Mouse (Mus musculus) WW6 (cell line): ENCODE measurements around the gene Ppp1r14b.

ENCODE experiments used
- DNase-seq: peaks from one replicate; pipeline ENCODE4 v3.0.0-alpha.2; 2013; ENCODE audit warnings: low read depth, low spot score

The Ppp1r14b gene

DNA sequence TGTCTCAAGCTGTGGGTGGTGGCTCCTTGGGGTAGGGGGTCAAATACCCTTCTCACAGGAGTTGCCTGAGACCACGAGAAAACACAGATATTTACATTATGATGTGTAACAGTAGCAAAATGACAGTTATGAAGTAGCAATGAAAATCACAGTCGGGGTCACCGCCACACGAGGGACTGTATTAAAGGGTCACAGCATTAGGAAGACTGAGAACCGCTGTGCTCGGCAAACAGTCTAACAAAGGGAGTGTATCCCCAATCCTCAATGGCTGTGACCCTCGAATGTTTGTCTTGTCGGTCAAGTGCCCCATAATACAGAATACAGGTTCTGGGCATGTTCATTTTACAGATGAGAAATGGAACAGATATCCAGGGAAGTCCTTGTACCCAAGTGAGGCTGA lies 19.2 kb downstream of the Ppp1r14b start:
- DNase-seq = no peak

DNA sequence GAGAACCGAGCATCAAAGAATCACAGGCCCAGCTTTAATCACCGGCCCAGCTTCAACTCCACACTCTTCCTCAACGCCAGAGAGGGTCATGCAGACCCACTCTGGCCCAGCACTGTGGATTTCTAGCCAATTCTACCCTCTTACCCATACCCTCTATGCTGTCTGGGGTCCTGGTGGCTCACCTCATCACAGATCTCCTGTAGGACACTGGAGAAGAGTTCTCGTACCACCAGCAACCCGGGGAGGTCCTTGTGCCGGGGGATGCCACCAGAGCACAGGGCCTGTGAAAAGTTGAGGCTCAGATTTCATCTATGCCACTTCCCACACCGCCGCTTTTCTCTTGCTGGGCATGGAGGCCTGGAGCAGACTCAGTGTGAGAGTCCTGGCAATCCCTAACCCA lies 19.7 kb downstream of the Ppp1r14b start:
- DNase-seq = no peak

DNA sequence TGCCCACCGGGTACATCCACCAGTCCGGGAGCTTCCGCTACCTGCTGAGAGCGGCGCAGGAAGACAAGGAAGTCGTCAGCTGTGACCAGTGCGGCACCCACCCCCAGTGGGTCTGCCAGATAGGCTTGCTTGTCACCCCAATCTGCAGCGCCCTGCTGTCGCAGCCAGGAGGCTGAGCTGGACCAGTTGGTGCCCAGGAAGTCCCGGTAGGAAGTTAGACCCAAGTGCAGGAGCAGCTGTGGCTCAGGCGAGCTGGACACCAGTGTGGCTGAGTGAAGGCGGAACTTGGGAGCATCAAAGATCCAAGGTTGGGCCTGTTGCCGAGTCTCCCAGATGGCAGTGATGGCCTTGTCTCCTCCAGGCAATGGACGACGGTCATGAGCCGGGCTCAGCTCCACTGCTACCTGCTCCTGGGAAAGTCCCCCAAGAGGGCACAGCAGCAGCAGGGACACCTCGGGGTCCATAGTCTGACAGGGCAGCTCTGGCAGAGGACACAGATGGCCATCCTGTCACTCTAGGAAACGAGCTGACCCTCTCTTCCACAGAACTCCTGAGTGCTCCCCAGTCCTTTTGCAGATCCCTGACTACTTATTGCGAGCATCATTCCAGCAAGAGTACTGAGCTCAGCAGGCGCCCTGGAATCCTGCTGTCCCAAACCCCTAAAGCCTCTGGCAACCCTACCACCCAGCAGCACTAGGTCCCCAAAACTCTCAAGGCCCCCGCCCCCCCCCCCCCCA lies 20.7 kb downstream of the Ppp1r14b start:
- DNase-seq = no peak

DNA sequence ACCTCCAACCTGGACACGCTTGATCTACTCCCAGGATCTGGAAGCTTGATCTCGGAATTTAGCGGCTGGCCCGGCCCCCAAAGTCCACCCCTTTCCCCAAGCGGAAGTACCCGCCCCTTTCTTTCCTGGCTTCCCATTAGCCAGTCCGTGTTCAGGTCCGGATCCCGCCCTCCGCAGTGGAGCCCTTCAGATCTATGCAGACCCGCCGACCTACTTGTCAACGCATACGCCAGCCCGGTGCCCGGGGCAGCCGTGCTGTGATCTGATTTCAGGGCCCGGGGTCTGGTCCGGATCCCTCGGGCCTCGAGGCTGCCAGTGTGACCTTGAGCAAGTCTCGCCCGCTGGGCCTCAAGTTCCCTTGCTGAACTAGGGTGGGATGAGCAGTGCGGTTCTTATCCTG lies 21.2 kb downstream of the Ppp1r14b start, which contains the start of the genes Nudt22 and Trpt1:
Nudt22 (minus strand) TSS at position 112 of the 400 bp plus-strand sequence.
Trpt1 (plus strand) TSS at position 126 of the 400 bp plus-strand sequence.
- DNase-seq = peak; percentile 76

DNA sequence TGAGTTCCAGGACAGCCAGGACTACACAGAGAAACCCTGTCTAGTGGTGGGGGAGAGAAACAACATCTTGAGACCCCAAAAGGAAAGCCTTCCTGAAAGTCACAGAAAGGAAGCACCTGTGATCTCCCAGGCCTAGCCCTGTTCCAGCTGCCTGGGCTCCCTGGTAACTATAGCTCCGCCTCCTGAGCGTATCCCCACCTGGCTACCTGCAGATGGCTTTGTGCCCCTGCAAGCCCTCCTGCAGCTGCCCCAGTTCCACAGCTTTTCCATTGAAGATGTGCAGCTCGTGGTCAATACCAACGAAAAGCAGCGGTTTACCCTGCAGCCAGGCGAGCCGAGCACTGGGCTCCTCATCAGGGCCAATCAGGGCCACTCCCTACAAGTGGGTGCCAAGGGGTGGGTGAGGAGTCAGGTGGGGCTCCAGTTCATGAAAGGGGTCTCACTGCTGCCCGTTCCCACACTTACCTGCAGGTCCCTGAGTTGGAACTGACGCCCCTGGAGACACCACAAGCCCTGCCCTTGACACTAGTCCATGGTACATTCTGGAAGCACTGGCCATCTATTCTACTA lies 23.0 kb downstream of the Ppp1r14b start:
- no peak for DNase-seq

DNA sequence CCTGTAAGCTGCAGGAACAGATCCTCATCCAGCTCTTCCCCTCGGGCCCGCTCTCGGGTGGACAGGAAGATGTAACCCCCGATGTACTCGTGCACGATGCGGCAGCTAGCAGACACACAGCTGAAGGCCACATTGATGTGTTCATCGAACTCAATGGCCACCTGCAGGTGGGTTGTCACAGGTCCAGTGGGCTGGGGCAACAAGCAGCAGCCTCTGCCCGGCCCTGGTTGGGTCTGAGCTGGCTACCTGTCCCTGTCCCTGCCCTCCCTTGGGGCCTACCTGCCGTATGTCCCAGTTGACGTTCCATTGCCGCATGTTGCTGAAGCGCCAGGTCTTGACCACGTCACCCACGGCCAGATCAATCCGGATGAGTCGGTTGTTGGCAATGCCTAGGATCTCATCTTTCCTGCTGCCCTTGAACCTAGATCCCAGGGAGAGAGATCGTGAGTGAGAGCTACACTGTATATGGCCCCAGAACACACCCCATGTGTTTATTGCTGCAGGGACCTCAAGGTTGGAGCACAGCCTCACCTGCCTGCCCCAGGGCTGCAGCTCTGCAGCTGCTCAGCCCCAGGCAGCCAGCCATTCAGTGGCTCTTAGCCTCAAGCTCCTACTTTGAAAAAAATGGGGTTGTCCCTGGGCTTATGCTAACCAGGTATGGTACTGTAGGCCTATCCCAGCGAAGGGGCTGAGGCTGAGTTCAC lies 24.7 kb downstream of the Ppp1r14b start:
- DNase-seq = no peak

DNA sequence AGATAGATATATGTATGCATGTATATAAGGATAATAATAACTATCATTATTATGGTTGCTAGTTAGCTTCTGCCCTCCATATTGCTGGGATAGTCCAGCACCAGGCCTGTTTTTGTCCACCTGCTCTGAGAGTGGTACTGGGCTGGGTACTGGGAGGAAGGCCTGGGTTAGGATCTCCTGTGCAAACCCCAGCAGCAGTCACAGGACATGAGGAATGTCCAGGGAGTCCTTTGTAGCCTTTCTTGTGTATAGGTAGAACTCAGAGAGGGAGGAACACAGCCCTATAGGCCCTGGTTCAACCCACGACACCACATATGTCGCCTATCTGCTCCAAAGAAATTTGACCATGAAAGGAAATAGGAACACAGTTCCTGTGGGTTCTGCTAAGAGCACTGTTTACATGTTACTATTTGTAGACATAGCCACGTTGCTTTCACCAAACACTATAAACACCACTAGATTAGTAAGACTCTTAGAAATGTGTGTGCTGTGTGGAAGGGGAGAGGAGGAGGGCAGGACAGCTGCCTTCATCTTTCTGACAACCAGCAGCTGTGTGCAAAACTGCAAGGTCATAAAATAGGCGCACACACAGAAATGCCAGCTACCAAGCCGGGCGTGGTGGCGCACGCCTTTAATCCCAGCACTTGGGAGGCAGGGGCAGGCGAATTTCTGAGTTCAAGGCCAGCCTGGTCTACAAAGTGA lies 32.3 kb downstream of the Ppp1r14b start:
- no peak for DNase-seq

DNA sequence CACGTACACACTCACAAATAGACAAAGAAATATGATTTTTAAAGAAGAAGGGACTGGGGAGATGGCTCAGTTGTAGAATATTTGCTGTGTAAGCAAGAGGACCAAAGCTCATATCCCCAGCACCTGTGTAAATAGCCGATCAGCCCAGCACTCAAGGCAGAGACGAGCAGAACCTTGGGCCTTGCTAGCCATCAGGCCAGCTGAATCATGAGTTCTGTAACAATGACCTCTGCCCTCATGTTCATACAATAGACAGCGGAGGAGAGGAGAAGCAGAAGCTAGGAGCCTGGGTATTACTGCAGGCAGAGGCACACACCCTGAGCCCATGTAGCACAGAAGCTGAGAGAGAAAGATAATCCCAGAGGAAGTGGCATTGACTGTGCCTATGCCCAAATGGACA lies 37.7 kb downstream of the Ppp1r14b start:
- no peak for DNase-seq

DNA sequence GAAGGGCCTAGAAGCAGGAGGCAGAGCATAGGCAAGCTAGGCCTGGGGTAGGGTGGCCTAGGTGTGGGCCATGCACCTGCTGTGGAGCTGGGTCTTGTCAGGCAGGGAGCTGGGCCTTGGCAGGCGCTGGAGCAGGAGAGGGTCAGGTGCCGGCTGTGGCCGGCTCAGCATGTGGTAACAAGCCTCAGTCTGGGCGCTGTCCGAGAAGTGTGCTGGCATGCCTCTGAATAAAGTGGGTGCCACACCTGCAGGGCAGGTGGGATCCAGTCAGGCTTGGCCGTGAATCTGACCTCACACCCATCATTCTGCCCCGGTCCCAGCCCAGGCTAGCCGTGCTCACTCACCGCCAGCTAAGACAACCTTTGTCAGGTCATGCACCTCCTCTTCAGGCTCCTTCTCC lies 39.2 kb downstream of the Ppp1r14b start:
- no peak for DNase-seq

DNA sequence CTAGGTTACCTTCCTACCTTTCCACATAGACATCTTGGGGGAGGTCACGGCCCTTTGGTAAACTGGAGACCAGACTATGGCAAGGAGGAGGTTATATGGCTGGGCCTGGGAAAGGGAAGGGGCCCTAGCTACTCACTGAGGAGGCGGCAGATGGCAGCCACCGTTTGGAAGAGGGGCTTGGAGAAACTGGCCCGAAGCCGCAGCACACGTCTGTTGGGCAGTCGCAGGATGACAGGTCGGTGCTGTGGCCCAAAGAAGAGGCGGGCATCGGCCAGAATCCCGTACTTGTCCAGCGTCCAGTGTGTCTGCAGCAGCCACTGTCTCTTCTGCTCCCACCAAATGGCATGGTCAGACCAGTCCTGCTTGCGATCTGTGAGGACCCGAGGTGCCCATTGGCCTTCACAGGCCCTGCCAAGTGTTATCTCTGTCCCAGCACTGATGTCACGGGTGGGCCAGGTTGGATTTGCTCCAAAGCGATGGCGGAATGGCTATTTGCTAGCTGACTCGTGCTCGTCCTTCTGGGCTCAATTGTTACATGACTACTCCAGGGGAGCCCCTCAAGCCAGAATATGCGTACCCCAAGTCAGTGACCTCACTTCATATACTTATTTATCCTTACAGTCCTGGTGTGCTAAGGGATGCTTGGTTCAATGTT lies 39.8 kb downstream of the Ppp1r14b start:
- no peak for DNase-seq

DNA sequence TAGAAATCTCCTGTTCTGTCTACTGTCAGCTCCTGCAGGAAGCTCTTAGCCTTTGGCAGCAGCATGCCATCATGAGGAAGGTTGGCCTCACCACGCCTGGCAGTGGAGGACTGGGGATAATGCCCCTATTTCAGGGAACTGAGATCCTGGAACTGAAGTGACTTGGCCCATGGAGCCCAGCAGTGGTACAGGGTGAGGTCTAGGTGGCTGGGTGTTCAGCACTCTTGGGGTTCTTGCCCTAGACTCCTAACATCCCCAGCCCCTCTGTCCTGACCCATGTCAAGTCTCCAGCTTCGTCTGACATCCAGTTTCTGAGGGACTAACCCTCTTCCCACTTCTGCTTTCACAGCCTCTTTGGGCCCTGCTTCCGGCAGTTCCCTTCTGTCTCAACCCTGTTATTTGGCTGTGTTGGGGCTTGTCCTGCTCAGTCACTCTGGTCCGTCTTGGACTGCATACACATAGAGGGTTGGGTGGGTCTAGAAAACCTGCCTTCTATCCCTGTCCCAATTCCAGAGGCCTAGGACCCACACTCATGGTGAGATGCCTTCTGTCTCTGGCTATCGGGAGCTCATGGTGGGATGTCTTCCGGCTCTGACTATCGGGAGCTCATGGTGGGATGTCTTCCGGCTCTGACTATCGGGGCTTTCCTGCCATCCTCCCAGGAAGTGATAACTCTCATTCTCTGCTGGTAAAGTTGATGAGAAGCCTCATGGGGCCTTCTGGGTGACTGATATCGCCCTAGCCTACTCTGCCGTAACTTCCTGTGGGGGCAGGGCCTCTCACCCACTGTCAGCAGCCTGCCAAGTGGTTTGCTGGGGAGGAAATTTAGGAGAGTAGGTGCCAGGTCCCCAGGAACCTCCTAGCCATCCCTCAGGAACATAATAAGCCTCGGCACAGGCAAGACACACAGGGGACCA lies 43.0 kb downstream of the Ppp1r14b start:
- no peak for DNase-seq

DNA sequence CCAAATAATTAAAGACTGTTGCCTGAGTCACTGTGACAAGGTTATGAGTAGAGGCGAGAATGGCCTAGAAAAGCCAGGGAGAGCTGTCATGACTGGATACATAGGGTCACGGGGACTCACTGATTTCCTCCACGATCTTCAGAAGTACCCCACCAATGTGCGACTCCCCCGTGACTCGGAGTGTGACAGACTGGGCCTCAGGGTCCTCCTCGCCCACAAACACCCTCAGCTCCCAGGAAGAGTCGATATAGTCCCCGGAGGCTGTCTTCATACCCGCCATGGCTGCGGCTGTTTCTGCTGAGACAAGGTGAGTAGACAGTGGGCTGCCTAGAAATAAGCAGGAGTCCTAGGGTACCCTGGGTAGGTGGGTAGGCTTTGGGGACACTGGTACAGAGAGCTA lies 43.8 kb downstream of the Ppp1r14b start:
- DNase-seq = no peak

DNA sequence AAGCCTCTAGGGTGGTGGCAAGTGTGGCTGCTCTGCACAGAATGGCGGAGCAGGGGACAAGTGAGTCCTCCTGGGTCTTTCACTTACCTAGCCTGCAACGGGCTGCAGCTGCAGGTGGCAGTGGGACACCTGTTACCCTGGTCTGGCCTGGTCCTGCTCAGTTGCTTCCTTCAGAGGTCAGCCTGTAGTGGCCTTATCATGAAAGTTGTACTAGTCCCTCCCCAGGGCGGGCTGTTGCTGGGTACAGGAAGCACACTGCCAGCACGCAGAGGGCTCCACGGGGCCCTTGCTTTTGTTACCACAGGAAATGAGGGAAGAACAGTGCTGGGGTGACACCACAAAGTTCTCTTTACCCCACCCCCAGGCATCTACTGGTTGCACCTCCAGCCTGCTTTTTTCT lies 44.4 kb downstream of the Ppp1r14b start, which contains the start of gene Fermt3:
Fermt3 (minus strand) TSS at position 279 of the 400 bp plus-strand sequence.
- DNase-seq = no peak

DNA sequence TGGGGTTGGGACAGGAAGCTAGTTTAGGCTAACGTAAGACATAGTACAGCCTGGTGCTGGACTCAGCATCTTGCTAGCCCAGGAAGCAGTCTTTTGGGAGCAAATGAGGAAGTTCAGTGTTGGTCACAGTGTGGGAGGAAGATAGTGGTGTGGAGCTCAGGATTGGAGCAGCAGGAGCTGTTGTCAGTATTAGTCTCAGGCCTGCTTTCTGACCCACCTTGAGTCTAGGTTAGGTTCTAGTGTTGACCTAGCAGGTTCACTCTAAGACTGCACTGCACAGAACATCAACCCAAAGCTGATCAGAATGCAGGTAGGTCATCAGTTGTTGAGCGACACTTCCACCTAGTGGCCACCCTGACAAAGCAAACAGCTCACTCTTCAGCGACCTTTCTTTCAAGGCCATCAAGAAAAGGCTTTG lies 45.5 kb downstream of the Ppp1r14b start:
- DNase-seq = no peak
